Mouse (Mus musculus) stomach, postnatal 0 days (tissue): ENCODE data around the gene Evi5. TPM values are rescaled to one million over a fixed set of nuclear protein-coding genes. Genes with fewer than 3 reads are reported as not detected.

Source experiments
- ATAC-seq: fragments of 200-750 bp; cut with Nextera tagmentation; 2 replicates; pipeline ENCODE4 v1.8.0; 2017; ENCODE audit not compliant: low FRiP score, low TSS enrichment
- DNase-seq: peaks from one replicate; pipeline ENCODE4 v3.0.0-alpha.2; 2016; ENCODE audit warnings: low spot score
- H3K27ac ChIP-seq: fragments of 300-500 bp; sonication (generic); replicated peaks from 2 replicates; pipeline ENCODE4 v1.5.1; 2014; ENCODE audit warnings: mild to moderate bottlenecking, control low read depth
- H3K27me3 ChIP-seq: fragments of 300-500 bp; sonication (generic); 2 replicates; pipeline ENCODE4 v1.6.1; 2014; ENCODE audit warnings: low read length; ENCODE audit not compliant: control insufficient read depth, insufficient read depth
- H3K36me3 ChIP-seq: fragments of 300-500 bp; sonication (generic); 2 replicates; pipeline ENCODE4 v1.6.1; 2014; ENCODE audit warnings: low read length, mixed read lengths; ENCODE audit not compliant: control insufficient read depth, insufficient read depth
- H3K4me1 ChIP-seq: fragments of 300-500 bp; sonication (generic); replicated peaks from 2 replicates; pipeline ENCODE4 v1.6.1; 2014; ENCODE audit warnings: antibody characterized with exemption; ENCODE audit not compliant: control insufficient read depth, insufficient read depth
- H3K4me2 ChIP-seq: fragments of 300-500 bp; sonication (generic); replicated peaks from 2 replicates; pipeline ENCODE4 v1.6.1; 2014; ENCODE audit warnings: low read depth, mild to moderate bottlenecking, control low read depth, moderate library complexity
- H3K4me3 ChIP-seq: fragments of 300-500 bp; sonication (generic); 2 replicates; pipeline ENCODE4 v1.5.1; 2014; ENCODE audit warnings: low read depth, low read length, control low read depth
- H3K9ac ChIP-seq: fragments of 300-500 bp; sonication (generic); 2 replicates; pipeline ENCODE4 v1.6.1; 2014; ENCODE audit warnings: mild to moderate bottlenecking, low read length, control low read depth, mixed read lengths
- H3K9me3 ChIP-seq: fragments of 300-500 bp; sonication (generic); 2 replicates; pipeline ENCODE4 v1.6.1; 2016; ENCODE audit warnings: low read length; ENCODE audit not compliant: control insufficient read depth
- CTCF ChIP-seq: IDR thresholded peaks from 2 replicates; pipeline ENCODE4 v1.5.1; 2016; ENCODE audit warnings: antibody characterized with exemption, low read depth, mild to moderate bottlenecking, moderate library complexity
- EP300 ChIP-seq: optimal IDR thresholded peaks from 2 replicates; pipeline ENCODE3; 2016; ENCODE audit warnings: antibody characterized with exemption
- WGBS: fragments of 180-500 bp; shearing (Covaris S2); extraction: QIAGEN DNeasy Blood & Tissue Kit; methylation state at CpG from one replicate; pipeline ENCODE4 v1.1.7; 2014; 5-methylcytosine and 5-hydroxymethylcytosine counted together
- polyA plus RNA-seq: library from polyadenylated mRNA; unstranded; fragments of >200 nt; fragmentation: Nextera tagmentation; extraction: Ambion mirVana; gene quantifications from 2 replicates; pipeline ENCODE4 v1.2.1, GENCODE M21; 2015

The Evi5 gene
- polyA plus RNA-seq, 1 experiment from 2014 or later: 39.5 TPM

DNA sequence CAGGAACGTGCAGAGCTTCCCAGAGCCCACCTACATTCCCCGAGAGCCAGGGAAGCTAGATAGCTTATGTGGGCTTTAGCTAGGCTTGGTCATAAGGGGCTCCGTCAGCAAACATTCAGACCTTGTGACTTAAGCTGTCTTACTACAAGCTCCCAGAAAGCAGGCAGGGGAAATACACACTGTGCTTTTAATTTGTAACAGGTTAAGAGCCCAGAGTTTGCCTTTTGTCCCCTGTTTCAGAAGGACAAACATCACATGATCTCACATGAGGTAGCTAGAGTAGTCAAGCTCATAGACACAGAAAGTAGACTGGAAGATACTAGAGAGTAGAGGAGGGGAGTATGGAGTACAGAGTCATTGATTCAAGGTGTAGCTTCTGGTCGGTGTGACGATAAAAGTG lies 5.8 kb upstream of the Evi5 start:
- WGBS: 51% methylated on average over 5 of the region's 5 CpGs
- Histone ChIP-seq H3K4me2 (no peak overlapping the region), H3K4me3 (no peak overlapping the region), H3K27ac (no peak overlapping the region), H3K27me3 (no peaks in the 10 kb centered on the region), H3K36me3 (no peaks in the 10 kb centered on the region), H3K9me3 (no peaks in the 10 kb centered on the region), H3K4me1 (no peaks in the 10 kb centered on the region), H3K9ac (no peak overlapping the region)
- DNase-seq (no peak), ATAC-seq (peak; percentile 21; the same call in 1 of the 2 replicates)
- TF ChIP-seq CTCF (no peak), EP300 (no peak)

DNA sequence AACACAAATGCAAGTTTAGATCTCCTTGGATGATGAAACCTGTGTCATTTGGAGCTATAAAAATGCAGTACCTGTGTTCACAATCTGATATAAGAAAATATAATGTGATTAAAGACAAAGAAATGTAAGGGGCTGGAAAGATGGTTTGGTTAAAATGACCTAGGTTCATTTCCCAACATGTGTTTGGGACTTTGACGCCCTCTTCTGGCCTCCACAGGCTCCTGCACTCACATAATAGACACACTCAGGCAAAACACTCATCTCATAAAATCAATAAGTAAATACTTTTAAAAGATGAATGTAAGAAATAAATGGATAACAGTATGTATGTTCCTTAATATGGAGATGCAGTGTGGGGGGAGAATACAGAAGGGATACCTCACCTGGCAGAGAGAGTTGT lies 2.1 kb upstream of the Evi5 start:
- DNase-seq (no peak), ATAC-seq (no peak)
- H3K27ac ChIP-seq: no peak overlapping the region
- WGBS: 89% methylated on average over 1 of the region's 1 CpGs
- no peak overlapping the region for H3K4me2 ChIP-seq
- no peaks in the 10 kb centered on the region for H3K36me3 ChIP-seq
- no peak overlapping the region for H3K9ac ChIP-seq
- no peaks in the 10 kb centered on the region for H3K9me3 ChIP-seq
- H3K27me3 ChIP-seq: no peaks in the 10 kb centered on the region
- TF ChIP-seq CTCF (no peak), EP300 (no peak)
- no peak overlapping the region for H3K4me3 ChIP-seq
- no peaks in the 10 kb centered on the region for H3K4me1 ChIP-seq

DNA sequence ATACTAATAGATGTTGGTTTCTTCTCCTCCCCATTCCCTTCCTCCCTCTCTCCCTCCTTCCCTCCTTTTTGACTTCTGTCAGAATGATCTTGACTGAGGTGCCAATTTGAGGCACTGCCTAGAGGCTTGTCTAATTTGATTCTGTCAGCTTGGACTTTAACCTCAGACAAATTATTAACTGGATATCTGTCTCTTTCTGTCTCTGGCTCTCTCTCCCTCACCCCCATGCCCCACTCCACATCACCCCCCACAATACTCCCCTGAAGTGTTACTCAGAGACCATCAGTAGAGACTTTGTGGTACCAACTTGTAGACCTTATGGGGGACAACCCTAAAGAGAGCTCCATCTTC lies 329 bp upstream of the Evi5 start:
- Histone ChIP-seq H3K9ac (no peak overlapping the region), H3K4me3 (no peak overlapping the region), H3K4me1 (no peaks in the 10 kb centered on the region), H3K36me3 (no peaks in the 10 kb centered on the region), H3K4me2 (no peak overlapping the region), H3K27ac (no peak overlapping the region), H3K27me3 (no peaks in the 10 kb centered on the region), H3K9me3 (no peaks in the 10 kb centered on the region)
- no peak for TF ChIP-seq EP300
- TF ChIP-seq CTCF: no peak
- DNase-seq: no peak
- ATAC-seq: no peak

DNA sequence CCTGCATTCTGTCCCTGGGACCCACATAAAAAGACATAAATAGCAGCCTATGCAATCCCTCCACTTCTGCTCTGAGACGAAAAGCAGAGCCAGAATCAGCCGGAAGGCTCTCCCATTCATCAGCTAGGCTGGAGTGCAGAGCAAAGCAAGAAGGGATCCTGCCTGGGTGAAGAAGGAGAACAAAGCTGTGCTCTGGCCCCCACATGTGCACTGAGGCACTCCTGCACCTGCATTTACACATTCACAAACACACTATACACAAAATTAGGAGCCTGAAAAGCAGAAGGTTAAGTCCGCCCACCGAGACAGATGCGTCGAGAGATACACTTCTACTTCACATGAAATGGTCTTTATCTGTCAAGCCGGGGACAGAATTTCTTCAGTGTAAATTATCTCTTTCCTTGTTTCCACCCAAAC lies 1.0 kb downstream of the Evi5 start:
- peak overlapping the region; percentile 14; the same call in 1 of the 2 replicates for H3K27ac ChIP-seq
- no peak overlapping the region for H3K9ac ChIP-seq
- H3K27me3 ChIP-seq: no peaks in the 10 kb centered on the region
- ATAC-seq (peak; percentile 9; the same call in 1 of the 2 replicates), DNase-seq (peak; percentile 19)
- no peak overlapping the region for H3K4me3 ChIP-seq
- H3K9me3 ChIP-seq: no peaks in the 10 kb centered on the region
- 0 out of 2 replicates have a peak overlapping the region, but pooled peaks have one; percentile 5 for H3K4me2 ChIP-seq
- no peaks in the 10 kb centered on the region for H3K4me1 ChIP-seq
- WGBS: 43% methylated on average over 7 of the region's 7 CpGs
- TF ChIP-seq EP300: no peak
- no peak for TF ChIP-seq CTCF
- H3K36me3 ChIP-seq: no peaks in the 10 kb centered on the region

DNA sequence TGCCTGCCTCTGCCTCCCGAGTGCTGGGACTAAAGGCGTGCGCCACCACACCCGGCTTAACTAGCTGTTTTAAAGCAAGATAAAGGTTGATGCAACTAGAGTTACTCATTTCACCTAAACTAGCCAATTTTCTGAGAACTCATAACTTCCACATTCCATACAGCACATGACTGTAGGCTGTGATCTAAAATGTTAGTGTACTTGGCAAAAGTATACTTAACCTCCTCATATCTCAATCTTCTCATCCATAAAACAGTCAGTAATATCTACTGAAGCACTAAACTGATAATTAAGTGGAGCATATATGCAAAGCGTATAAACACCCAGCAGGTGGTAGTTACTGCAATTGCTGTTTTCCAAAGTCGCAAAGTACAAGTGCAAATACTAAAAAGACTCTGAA lies 1.6 kb downstream of the Evi5 start:
- peak overlapping the region; percentile 49; the same call in 1 of the 2 replicates for H3K27ac ChIP-seq

DNA sequence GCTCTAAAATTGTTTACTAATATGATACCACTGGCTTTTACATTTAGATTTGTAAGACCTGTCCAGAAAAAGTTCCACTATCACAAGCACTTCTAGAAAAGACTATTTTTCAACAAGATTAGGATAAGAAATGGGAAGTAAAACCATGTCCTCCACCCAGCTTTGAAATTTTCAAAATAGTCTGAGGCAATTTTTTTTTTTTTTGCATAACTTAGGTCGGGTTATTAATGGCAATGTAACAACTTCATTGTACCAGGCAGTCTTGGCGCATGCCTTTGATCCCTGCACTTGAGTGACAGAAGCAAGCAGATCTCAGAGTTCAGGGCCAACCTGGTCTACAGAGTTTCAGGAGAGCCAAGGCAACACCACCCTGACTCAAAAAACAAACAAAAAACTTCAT lies 5.2 kb downstream of the Evi5 start:
- Histone ChIP-seq H3K4me1 (no peaks in the 10 kb centered on the region), H3K4me3 (no peak overlapping the region), H3K36me3 (no peaks in the 10 kb centered on the region), H3K9ac (no peak overlapping the region), H3K27me3 (no peaks in the 10 kb centered on the region), H3K4me2 (no peak overlapping the region), H3K9me3 (no peaks in the 10 kb centered on the region), H3K27ac (no peak overlapping the region)
- WGBS: 57% methylated on average over 2 of the region's 2 CpGs
- DNase-seq (no peak), ATAC-seq (no peak)
- TF ChIP-seq CTCF: no peak
- no peak for TF ChIP-seq EP300

More for the DNA sequence above, 1.6 kb downstream of the Evi5 start:
- Histone ChIP-seq H3K4me1 (no peaks in the 10 kb centered on the region), H3K4me3 (no peak overlapping the region), H3K36me3 (no peaks in the 10 kb centered on the region), H3K9ac (no peak overlapping the region), H3K27me3 (no peaks in the 10 kb centered on the region), H3K9me3 (no peaks in the 10 kb centered on the region), H3K4me2 (no peak overlapping the region)
- TF ChIP-seq CTCF (no peak), EP300 (no peak)
- ATAC-seq (no peak), DNase-seq (no peak)
- 90% methylated on average over 6 of the region's 6 CpGs for WGBS
